Mouse (Mus musculus) frontal cortex, postnatal 25 days (tissue): Measurements from ENCODE around the gene Metrnl.

Source experiments
- DNase-seq, 2 experiments: peaks; one replicate each; pipeline ENCODE4 v3.0.0; 2022; ENCODE audit warnings: low spot score in 2 of 2

Gene Metrnl

DNA sequence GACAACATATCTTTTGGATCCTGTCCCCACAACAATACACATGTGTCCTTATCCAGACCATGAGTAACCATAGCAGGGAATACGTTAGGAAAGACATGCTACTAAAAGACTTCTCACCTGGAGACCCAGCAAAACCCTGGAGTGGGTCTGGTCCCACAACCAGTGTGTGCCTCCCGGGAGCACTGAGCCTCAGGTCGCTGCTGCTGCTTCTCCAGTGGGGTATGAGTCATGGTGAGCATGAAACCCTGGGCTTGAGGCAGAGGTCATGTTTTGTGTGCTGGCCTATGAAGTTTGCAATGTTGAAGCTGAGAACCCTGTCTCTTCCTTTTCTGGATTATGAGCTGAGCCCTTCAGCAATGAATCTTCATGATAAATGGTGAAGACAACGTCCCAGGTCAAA, 15.3 kb upstream of the Metrnl start:
- no peak for DNase-seq

DNA sequence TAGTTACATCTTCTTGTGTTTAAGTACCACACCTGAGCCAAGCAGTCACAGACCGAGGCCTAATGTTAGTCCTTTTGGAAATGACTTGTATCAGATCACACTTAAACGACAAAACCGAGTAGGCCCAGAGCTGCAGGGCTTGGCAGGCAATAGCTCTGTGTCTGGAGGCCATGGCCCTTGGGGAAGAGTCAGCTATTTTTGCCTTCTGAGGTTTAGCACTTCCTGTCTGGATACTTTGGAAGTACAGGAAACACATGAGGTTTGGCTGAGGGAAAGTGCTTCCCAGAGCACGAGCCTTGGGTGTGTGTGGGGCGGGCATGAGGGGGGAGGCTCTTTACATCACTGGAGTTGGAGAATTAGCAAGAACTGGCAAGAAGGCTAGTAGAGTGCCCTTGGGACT, 14.7 kb upstream of the Metrnl start:
- DNase-seq: no peak

DNA sequence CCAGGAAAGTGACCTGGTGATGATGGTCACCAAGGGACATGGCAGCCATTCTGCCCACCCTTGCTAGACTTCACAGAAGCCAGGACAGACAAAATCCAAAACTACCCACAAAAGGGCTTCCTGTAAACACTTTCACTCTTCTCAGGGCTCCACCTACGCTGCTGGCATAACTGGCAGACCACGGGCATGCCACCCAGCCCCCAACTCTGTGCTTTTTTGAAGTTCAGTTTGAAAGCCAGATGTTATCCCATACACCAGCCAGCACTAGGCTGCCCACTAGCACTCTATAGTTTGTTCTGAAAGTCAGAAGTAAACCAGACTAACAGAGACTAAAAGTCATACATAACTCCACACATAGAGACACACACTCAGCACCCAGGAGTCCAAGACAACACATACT, 13.3 kb upstream of the Metrnl start:
- no peak for DNase-seq

DNA sequence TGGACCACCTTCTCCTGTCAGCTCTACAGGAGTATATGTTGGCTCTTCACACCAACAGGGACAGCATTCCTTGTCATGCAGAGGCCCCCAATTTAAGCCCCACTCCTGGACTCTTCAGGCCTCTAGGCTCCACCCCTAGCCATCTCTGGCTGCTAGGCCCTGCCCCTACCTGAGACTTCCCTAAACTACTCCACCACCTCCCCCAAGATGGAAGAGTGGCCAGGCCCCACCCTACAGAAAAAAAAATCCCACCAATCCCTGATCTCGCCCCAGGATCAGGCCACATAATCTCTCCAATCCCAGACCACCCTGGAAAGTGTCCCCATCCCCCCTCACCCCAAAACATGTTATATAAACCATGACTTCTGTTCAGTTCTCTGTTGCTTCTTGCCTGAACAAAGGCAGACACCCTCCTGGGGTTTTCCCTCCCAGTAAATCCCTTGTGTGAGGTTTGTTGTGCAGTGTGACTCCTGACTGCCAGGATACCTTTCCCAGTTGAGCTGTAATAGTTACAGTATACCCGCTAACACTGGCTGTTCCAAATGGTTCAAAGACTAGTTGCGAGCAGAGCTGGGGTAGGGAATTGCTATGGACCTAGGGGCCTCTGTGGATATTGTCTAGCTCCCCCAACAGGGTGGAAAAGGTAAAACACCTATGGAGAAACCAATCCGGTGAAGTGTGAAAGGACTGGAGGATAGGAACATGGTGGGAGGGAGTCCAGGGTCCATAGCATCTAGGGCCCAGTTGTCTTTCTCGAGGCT, 5.9 kb upstream of the Metrnl start:
- DNase-seq: no peak

DNA sequence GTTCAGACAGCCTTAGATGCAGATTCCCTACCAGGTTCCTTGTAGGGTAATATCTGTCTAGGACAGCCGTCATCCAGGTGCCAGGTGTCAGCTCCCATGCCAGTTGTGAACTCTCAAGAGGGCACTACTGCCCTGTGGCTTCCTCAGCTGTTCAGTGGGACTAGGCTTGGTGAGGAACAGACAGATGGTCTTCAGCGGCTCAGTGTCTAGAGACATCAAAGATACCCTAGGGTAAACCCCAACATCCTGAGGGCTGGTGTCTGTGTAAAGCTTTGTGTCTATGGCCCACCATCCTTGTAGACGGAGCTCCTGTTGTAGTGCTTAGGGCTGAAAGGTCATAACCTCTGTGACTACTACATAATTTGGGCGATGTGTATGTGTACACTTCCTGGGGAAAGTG, 4.1 kb upstream of the Metrnl start:
- DNase-seq: no peak

DNA sequence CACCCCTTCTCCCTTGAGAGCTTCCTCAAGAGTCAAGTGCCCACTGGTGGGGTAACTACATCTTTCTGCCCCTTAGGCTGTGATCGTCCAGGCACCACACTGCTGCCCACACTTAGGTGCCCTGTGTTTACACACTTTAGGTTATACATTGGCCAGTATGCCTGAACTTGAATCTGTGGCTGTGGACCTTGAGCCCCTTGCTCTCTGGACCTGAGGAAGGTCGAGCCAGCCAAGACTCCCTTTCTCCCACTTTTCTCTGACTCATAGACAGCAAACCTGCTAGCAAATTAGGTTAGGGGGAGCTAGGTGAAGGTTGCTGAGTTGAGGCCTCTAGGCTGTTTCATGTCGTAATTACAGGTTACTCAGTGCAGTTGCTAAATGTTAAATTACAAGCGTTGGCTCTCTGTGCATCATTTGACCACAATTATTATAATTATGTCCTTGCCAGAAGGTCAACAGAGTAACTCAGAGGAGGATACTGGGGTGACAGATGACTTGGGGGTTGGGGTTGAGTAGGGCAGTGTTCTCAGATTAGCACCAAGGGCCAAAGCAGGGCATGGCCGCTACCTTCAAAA, 2.9 kb upstream of the Metrnl start:
- DNase-seq: no peak

DNA sequence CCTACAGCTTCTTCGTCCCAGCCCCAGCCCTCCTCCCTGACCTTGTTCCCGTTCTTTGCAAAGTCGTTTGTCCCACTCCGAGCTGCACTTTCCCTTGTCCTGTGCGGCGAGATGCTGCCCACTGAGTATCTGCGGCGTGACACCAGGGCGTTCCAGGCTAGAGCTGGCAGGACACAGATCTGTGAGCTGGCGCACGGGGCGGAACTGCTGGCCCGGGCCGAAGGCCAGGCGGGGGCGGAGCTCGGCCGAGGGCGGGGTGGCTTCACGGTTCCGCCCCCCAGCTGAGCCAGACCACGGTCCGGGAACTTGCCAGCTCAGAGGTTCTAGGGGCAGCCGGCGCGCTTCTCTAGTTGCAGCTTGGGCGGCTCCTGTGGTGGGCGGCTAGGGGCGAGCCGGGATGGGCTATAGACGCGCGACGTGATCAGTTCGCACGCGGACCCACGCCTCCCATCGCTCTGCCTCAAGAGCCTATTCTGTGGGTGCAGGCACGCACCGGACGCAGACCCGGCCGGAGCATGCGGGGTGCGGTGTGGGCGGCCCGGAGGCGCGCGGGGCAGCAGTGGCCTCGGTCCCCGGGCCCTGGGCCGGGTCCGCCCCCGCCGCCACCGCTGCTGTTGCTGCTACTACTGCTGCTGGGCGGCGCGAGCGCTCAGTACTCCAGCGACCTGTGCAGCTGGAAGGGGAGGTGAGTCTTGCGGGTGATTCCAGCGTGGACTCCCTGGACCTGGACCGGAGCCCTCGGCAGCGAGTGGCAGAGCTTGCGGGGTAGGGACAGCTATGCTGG, 959 bp downstream of the Metrnl start:
- DNase-seq: peak; percentile 51 to 65

DNA sequence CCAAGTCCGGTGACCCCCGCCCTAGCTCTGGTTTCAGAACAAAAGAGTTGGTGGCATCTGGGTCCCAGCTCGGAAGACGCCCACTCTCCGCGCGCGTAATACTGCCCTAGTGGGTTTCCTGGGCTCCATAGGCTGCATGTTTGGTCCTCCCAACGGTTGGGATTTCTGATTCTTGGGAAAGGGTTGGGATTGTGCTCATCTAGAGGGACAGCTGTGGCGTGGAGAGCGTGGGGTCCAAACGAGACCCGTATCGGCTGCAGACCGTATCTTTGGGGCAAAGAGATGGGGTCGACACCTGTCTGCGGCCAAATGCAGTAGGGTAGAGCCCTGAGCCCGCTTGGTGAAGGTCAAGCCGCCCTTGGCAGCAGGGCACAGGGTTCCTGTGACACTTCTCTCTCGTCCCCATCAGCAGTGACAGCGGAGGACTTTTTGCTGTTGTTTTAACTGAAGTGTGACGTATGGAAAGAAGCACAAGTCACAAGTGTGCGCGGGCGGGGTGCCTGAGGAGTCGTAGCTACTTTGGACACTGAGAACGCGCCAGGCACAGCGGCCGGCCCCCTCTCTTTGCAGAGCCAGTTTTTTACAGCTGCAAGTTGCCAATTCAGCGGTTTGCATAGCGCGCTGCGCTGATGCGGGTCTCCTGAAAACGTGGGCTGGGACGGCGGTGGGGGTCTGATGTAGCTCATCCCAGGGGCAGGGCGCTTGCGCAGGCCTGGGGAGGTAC, 1.7 kb downstream of the Metrnl start:
- DNase-seq: peak; percentile 35 to 47

DNA sequence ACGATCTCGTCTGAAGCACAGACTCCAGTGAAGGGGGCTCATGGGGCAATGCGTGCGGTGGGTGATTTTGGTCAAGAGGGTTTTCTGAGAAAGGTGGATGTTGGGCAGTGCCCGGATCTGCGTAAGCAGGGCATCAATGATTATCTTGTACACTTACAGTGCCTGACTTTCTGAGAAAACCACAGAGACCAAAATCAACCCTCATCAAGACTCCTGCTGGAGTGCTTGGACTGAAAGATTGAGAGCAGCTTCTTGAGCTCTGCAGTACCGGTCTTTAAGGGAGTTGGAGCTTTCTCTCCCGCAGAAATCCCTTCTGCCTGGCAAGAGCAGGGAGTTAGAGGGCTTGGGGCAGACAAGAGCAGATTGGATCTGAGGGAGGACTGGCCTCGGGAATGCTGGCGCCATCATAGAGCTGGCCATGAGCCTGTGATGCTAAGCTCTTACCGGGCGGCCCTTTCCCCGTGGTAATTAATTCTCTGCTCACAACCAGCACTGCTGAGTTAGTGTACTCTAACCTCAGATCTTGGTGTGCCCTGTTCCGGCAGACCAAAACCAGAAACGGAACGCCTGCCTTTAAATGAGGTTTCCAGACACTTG, 2.4 kb downstream of the Metrnl start:
- peak in 1 of 2 experiments; percentile 13 for DNase-seq

DNA sequence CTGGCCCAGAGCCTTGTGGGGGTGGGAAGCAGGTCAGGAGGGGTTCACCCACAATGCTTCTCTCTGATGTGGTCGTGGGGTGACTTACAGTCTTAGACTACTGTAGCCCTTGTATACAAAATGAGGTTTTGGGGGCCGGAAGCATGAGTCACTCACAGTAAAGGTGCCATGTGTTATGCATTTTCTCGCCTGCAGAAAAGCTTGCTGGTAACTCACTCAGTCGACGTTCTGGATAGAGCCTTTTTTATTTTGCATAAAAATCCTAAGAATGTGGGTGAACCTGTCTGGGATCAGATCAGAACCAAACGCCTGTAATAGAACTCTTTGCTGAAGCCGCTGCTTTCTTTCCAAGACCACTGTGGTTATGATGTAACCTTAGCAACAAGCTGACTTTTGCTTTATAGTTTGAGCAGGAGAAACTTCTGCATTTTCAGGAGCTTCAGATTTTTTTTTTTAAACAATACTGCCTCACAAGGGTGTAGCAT, 5.2 kb downstream of the Metrnl start:
- peak in 1 of 2 experiments; percentile 13 for DNase-seq

DNA sequence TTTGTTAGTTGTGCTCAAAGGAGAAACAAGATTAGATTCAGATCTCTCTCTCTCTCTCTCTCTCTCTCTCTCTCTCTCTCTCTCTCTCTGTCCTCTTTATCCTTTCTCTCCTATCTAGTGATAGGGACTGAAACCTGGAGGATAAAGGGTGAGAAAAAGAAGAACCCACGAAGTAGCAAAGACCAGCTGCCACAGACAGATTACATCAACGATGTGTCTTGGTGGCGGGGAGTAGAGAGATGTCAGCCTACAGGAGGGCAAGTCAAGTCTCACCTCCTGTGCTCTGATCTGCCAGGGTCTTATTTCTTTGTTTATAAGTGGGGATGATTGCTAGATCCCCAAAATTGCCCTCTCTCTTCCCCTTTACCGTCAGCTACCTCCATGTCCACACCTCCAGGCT, 7.9 kb downstream of the Metrnl start:
- no peak for DNase-seq

DNA sequence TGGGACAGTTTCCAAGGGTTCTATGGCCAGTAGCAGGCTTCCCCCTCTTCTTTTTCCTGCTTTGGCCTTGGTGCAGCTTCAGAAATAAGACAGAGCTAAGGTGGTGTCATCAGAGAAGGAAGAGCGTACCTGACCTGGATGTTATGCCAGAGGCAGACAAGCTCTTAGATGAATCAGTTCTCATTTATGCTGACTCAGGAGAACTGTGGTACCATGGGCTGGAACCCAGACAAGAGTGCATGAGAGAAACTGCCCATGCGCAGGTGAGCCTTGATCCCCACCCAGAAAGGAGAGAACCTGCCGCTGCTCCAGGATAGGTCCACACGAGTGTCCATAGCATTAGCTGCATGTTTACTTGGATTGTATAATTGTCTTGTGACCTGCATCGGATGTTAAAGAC, 8.9 kb downstream of the Metrnl start:
- no peak for DNase-seq

DNA sequence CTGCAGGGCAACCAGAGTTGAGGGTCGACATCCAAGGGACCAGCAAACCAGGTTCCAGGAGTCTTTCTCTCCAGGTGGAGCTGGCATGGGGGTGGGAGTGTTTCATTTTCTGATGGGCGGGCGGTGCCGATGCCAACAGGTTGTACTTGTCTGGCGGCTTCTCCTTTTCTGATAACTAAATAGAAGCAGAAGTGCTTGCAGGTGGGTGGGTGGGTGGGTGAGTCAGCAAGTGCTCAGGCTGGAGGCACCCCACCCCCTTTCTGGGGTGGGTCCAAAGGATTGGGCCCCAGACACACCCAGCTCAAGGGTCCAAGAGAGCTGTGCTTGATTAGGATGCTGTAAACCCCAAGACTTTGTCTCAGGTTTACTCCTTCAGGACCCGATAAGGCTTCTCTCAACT, 11.6 kb downstream of the Metrnl start:
- DNase-seq: no peak

DNA sequence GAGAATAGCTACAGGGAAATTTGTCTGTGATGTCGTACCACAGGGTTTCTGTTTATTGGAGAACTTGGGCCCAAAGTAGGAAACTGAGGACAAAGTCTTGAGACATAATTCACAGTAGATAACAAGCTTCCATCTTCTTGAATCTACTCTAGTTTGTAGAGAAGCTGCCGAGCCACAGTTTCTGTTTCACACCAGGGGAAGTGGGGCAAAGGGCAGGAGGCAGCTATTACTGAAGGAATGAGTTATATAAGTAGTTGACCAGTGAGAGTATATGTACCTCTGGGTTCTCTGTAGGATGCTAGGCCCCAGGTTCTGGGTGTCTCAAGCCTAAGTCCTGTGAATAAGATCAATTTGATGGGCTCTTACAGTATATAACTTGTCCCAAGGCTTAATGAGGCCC, 12.2 kb downstream of the Metrnl start:
- no peak for DNase-seq

DNA sequence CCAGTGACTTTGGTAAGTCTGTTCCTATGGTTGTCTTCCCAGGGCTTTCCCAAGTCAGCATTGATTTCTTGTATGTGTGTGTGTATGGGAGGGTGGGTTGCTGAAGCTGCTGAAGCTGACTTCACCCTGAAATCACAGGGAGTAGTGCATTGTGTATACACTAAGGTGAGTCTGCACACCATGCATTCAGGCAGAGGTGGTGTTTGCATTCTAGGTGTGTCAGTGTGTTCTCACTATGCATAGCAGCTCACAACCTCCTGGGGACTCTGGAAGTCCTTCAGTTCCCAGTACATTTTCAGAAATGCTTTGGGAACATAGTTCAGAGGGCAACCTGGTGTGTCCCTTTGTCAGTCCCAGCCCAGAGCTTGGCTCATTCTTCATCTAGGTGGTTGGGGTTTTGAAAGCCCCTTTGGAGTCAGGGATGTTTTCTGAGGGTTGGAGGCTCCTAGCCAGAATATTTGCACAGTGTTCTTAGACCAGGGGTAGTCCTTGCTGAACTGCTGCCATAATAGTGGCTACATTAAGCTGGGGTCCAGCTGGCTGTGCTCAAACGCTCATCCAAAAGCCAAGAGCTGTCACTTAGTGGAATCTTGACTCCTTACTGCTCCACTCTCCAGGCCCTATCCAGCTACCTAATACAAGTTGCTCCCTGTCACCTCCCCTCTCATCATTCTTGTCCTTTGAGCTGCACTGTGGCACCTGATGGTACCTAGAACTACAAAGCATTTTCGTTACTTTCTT, 13.6 kb downstream of the Metrnl start:
- DNase-seq: no peak

DNA sequence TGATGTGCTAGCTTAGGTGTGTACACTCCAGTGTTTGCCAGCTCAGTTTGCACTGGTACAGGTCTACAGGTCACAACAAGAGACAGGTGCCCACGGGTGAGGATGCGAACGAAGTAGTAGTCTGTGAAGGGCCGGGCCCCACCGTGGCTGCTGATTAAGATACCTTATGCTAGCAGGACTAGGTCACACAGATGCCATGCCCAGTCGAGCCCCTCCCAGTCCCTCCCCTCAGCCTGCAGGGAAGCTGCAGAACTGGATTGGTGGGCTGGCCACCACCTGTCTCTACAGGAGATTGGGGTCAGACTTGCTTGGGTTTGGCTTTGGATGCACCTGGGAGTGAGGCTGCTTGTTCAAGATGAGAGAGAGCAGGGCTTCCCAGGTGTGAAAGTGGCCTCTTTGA, 16.4 kb downstream of the Metrnl start:
- DNase-seq: no peak

DNA sequence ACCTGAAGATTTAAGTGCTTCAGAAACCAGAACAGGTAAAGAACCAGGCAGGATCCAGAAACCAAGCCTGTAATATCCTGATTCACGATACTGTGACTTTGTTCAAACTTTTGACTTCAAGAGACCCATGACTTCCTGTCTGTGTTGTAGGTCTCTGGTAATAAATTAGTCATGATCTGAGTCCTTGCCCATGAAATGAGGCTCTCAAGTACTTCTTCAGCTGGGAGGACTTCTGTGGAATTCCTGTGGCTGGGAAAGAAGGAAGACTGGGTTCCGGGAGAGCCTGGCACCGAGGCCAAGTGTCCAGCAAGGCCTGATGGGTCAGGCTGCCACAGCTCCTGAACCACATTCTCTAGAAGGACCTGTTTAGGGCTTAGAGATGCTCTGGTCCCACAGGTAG, 19.4 kb downstream of the Metrnl start:
- no peak for DNase-seq

DNA sequence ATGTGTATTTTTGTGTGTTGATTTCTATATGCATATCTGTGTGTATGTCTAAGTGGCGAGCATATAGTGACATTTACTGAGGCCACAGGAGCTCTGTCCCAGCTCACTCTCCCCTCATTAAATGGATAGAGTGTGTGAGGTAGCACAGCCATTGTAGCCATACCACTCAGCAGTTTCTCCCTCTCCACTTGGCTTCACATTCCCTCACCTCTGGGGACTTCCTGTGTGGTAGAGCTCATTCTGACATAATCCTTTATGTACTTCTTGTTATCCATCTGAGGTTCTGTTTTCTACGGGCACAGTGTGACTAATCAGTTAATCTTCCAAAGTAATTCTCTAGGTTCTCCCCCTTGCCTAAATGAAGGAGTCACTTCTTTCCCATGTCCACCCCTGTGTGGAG, 21.1 kb downstream of the Metrnl start:
- DNase-seq: no peak

DNA sequence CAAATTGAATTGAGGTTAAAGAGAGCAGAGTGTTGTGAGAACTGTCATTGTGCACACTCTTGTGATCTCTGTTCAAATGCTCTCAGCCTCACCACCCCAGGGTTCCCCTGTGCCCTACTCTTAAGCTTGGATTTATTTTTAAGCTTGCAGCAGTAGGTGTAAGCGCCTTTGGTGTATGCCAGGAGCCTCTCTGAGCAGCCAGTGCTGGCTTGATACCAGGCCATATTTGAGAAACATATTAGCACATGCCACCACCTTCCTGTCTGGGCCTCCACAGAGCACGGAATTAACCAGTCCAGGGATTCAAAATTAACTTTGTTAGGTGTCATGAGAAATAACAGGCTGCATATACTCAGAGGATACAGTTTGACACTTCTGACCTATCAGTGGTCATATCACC, 25.3 kb downstream of the Metrnl start:
- no peak for DNase-seq

DNA sequence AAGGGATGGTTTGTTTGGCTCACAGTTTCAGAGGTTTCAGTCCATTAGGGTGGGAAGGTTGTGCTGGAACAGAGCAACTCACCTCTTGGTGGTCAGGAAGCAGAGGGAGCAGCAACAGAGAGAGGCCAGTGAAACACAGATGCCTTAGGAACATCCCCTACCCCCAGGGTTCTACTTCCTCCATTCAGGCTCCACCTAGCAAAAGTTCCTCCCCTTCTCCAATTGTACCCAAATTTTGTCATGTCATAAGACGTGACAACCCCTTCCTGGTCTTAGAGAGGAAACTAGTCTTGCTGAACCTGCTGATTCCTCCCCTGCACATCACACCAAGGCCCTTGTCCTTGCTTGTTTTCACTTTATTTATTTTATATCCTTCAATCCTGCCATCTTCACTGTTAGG, 32.8 kb downstream of the Metrnl start:
- DNase-seq: no peak

DNA sequence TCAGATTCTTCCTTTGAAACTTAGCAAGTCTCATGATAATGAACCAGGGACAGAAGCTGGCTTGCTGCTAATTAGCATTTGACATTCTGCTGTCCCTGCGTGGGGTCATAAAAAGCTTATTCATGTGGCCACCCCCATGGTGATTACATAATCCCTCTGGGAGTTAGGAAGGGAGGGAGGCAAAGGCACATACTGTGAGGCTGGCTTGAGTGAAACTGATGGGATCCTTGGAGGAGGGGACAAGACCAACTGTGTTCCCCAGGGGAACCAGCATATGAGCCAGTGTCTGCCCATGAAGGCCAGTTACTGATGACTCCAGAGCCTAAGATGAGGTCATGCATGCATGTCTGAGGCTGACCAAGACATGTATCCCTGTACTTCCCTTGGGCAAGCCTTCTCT, 33.5 kb downstream of the Metrnl start:
- no peak for DNase-seq
